Comparison of ENCODE assay signal across 9 mouse cellular contexts in genomic region chr13:113986864-113987562, GRCm38 (mm10).
DNase-seq lines count a peak whose midpoint lies in the region; ATAC-seq lines count a peak whose summit lies in the region.
"Had no signal": no experiment of that assay in that cellular context is flagged by ENCODE, and none has a peak within 500 bp of the region (broad histone marks: within the 10 kb centered on the region; RNA-seq: fewer than 3 reads in every experiment).

No protein-coding gene starts in this region.

- 59% methylated on average over 13 of the region's 13 CpGs for WGBS in embryonic facial prominence, embryonic 15.5 days

- no peaks in the 10 kb centered on the region for H3K9me3 ChIP-seq in embryonic facial prominence, embryonic 15.5 days (replicated peaks)

- no peak overlapping the region for H3K4me3 ChIP-seq in embryonic facial prominence, embryonic 15.5 days (replicated peaks)
- H3K4me3 ChIP-seq: megakaryocyte, embryonic 14.5 days had no signal

- H3K27me3 ChIP-seq in embryonic facial prominence, embryonic 15.5 days, result no peaks in the 10 kb centered on the region
- H3K27me3 ChIP-seq: megakaryocyte, embryonic 14.5 days had no signal

- no peaks in the 10 kb centered on the region for H3K36me3 ChIP-seq in embryonic facial prominence, embryonic 15.5 days

- H3K9ac ChIP-seq in embryonic facial prominence, embryonic 15.5 days, result no peak overlapping the region

- 0 out of 2 replicates have a peak overlapping the region, but pooled peaks have one; percentile 19 for H3K27ac ChIP-seq in embryonic facial prominence, embryonic 15.5 days (replicated peaks)

- peak; percentile 60; the same call in 1 of the 2 replicates for ATAC-seq in embryonic facial prominence, embryonic 15.5 days (ENCODE audit: insufficient number of reproducible peaks, low FRiP score, low TSS enrichment, low read depth)
- no peak for ATAC-seq in granulocyte monocyte progenitor cell, adult 5-6 weeks (replicated peaks; ENCODE audit: poor library complexity, severe bottlenecking)

- H3K4me1 ChIP-seq in embryonic facial prominence, embryonic 15.5 days, result 0 out of 2 replicates have a peak, but pooled peaks cover 7% of the 10 kb centered on the region
- H3K4me1 ChIP-seq: megakaryocyte, embryonic 14.5 days had no signal

- H3K4me2 ChIP-seq in embryonic facial prominence, embryonic 15.5 days (replicated peaks), result no peak overlapping the region

- DNase-seq in kidney, adult 9 months, result peak; percentile 9
- DNase-seq in kidney, postnatal 4 days, result no peak
- DNase-seq in adrenal gland, postnatal 14 days, result peak; percentile 84
- peak; percentile 31 for DNase-seq in lung, postnatal 14 days
- DNase-seq in left cerebral cortex, adult 18-20 months (ENCODE audit: low spot score in 2 of 2), result no peak
- no peak for DNase-seq in frontal cortex, postnatal 25 days (ENCODE audit: low spot score in 2 of 2)

Comparison
In these comparisons a context has a peak if more than half of its experiments do, and no peak if none do; other contexts are left out.
1. DNase-seq: peak in kidney, adult 9 months (single experiment), adrenal gland, postnatal 14 days (single experiment) and lung, postnatal 14 days (single experiment); none in kidney, postnatal 4 days (0 of 2), left cerebral cortex, adult 18-20 months (0 of 2) and frontal cortex, postnatal 25 days (0 of 2).